ENCODE assay signal across 9 mouse cellular contexts in genomic region chr11:102310768-102311695, GRCm38 (mm10). TPM values are rescaled to one million over a fixed set of nuclear protein-coding genes. Genes with fewer than 3 reads are reported as not detected.
A peak's percentile ranks its signal among the peaks of the same experiment; 100 is the strongest.
DNase-seq lines count a peak whose midpoint lies in the region; ATAC-seq lines count a peak whose summit lies in the region.
"Had no signal": no experiment of that assay in that cellular context is flagged by ENCODE, and none has a peak within 500 bp of the region (broad histone marks: within the 10 kb centered on the region; RNA-seq: fewer than 3 reads in every experiment).

No protein-coding gene starts in this region.

- peaks cover 92% of the 10 kb centered on the region for H3K36me3 ChIP-seq in midbrain, embryonic 10.5 days
- H3K36me3 ChIP-seq in midbrain, embryonic 16.5 days (ENCODE audit: control insufficient read depth, insufficient read depth, low read length): peaks cover 39% of the 10 kb centered on the region
- H3K36me3 ChIP-seq in intestine, embryonic 15.5 days: peaks cover 50% of the 10 kb centered on the region
- H3K36me3 ChIP-seq in midbrain, embryonic 14.5 days (ENCODE audit: control insufficient read depth, insufficient read depth, low read length): peaks cover 89% of the 10 kb centered on the region

- H3K27ac ChIP-seq in midbrain, embryonic 10.5 days (replicated peaks): peak overlapping the region; percentile 59
- H3K27ac ChIP-seq in midbrain, embryonic 16.5 days (ENCODE audit: low read length): no peak overlapping the region
- peak overlapping the region; percentile 15; the same call in 1 of the 2 replicates for H3K27ac ChIP-seq in intestine, embryonic 15.5 days
- no peak overlapping the region; the same call in 1 of the 2 replicates for H3K27ac ChIP-seq in midbrain, embryonic 14.5 days (replicated peaks; ENCODE audit: low read depth, low read length)
- H3K27ac ChIP-seq: hindbrain, embryonic 15.5 days had no signal

- peaks cover 47% of the 10 kb centered on the region for H3K4me1 ChIP-seq in midbrain, embryonic 10.5 days
- H3K4me1 ChIP-seq in midbrain, embryonic 16.5 days (ENCODE audit: control insufficient read depth, insufficient read depth, low read length): peaks cover 16% of the 10 kb centered on the region
- peaks cover 34% of the 10 kb centered on the region for H3K4me1 ChIP-seq in intestine, embryonic 15.5 days (replicated peaks)
- H3K4me1 ChIP-seq in midbrain, embryonic 14.5 days (ENCODE audit: control insufficient read depth, insufficient read depth, low read length): peaks cover 8% of the 10 kb centered on the region

- H3K27me3 ChIP-seq in midbrain, embryonic 10.5 days (ENCODE audit: low read depth, poor library complexity, severe bottlenecking): no peaks in the 10 kb centered on the region
- no peaks in the 10 kb centered on the region for H3K27me3 ChIP-seq in midbrain, embryonic 16.5 days (ENCODE audit: control insufficient read depth, insufficient read depth, low read depth, low read length)
- no peaks in the 10 kb centered on the region for H3K27me3 ChIP-seq in intestine, embryonic 15.5 days (replicated peaks)
- no peaks in the 10 kb centered on the region for H3K27me3 ChIP-seq in midbrain, embryonic 14.5 days (ENCODE audit: control insufficient read depth, insufficient read depth, low read length)
- H3K27me3 ChIP-seq: hindbrain, embryonic 15.5 days had no signal

- no peak for ATAC-seq in midbrain, embryonic 16.5 days
- ATAC-seq in intestine, embryonic 15.5 days: no peak
- ATAC-seq in midbrain, embryonic 14.5 days (ENCODE audit: low FRiP score, low TSS enrichment): no peak

- DNase-seq in embryo, embryonic 10 days (ENCODE audit: low spot score): peak; percentile 47
- no peak for DNase-seq in embryo, embryonic 9.5 days (ENCODE audit: extremely low spot score)
- no peak for DNase-seq in midbrain, embryonic 10.5 days (ENCODE audit: low spot score)
- DNase-seq in midbrain, embryonic 14.5 days: no peak
- DNase-seq in gastrocnemius, adult 18-20 months (ENCODE audit: low spot score): no peak
- DNase-seq in layer of hippocampus, adult 18-20 months (ENCODE audit: low spot score in 2 of 2): no peak

- 45% methylated on average over 38 of the region's 38 CpGs for WGBS in midbrain, embryonic 10.5 days
- WGBS in midbrain, embryonic 16.5 days: 45% methylated on average over 37 of the region's 38 CpGs
- 45% methylated on average over 35 of the region's 38 CpGs for WGBS in intestine, embryonic 15.5 days
- 46% methylated on average over 38 of the region's 38 CpGs for WGBS in midbrain, embryonic 14.5 days

- H3K9ac ChIP-seq in midbrain, embryonic 16.5 days (ENCODE audit: low read depth, low read length): no peak overlapping the region
- peak overlapping the region; percentile 31 for H3K9ac ChIP-seq in intestine, embryonic 15.5 days
- 0 out of 2 replicates have a peak overlapping the region, but pooled peaks have one; percentile 9 for H3K9ac ChIP-seq in midbrain, embryonic 14.5 days (replicated peaks; ENCODE audit: low read length)
- H3K9ac ChIP-seq: hindbrain, embryonic 15.5 days had no signal

- no peak overlapping the region for H3K4me2 ChIP-seq in midbrain, embryonic 16.5 days (ENCODE audit: low read length)
- H3K4me2 ChIP-seq in intestine, embryonic 15.5 days (replicated peaks): peak overlapping the region; percentile 71
- H3K4me2 ChIP-seq in midbrain, embryonic 14.5 days (ENCODE audit: low read length): no peak overlapping the region
- H3K4me2 ChIP-seq: hindbrain, embryonic 15.5 days had no signal

- no peaks in the 10 kb centered on the region for H3K9me3 ChIP-seq in midbrain, embryonic 10.5 days (replicated peaks)
- H3K9me3 ChIP-seq in midbrain, embryonic 16.5 days (replicated peaks; ENCODE audit: control insufficient read depth, low read length, poor library complexity, severe bottlenecking): no peaks in the 10 kb centered on the region
- H3K9me3 ChIP-seq in intestine, embryonic 15.5 days: no peaks in the 10 kb centered on the region
- H3K9me3 ChIP-seq in midbrain, embryonic 14.5 days (ENCODE audit: control insufficient read depth, low read length): no peaks in the 10 kb centered on the region
- H3K9me3 ChIP-seq: hindbrain, embryonic 15.5 days had no signal

- peak overlapping the region; percentile 52 for H3K4me3 ChIP-seq in midbrain, embryonic 10.5 days
- no peak overlapping the region for H3K4me3 ChIP-seq in midbrain, embryonic 16.5 days (ENCODE audit: low read depth, low read length)
- H3K4me3 ChIP-seq in intestine, embryonic 15.5 days (replicated peaks): no peak overlapping the region
- H3K4me3 ChIP-seq in midbrain, embryonic 14.5 days (replicated peaks; ENCODE audit: low read depth, low read length): no peak overlapping the region
- H3K4me3 ChIP-seq: hindbrain, embryonic 15.5 days had no signal

RNA-seq across cellular contexts. Expression of gene Ubtf, which starts 8.5 kb away (rescaled TPM):
- polyA plus RNA-seq in midbrain, embryonic 10.5 days (2016; fragmentation: Nextera tagmentation; extraction: Ambion mirVana): 89.6 and 90.3 TPM in 2 replicates
- 70.1 and 85.2 TPM in 2 replicates for polyA plus RNA-seq in midbrain, embryonic 16.5 days (2015; fragmentation: Nextera tagmentation; extraction: Ambion mirVana)
- polyA plus RNA-seq in intestine, embryonic 15.5 days (2015; fragmentation: Nextera tagmentation; extraction: Ambion mirVana): 77.8 and 80.2 TPM in 2 replicates
- 77.6 and 84.4 TPM in 2 replicates for polyA plus RNA-seq in midbrain, embryonic 14.5 days (2014; fragmentation: Nextera tagmentation; extraction: Ambion mirVana)
- total RNA-seq in gastrocnemius, adult 18-20 months (2021): 10 to 100 TPM; 35.4 to 42.6 TPM
- 100 to 1,000 TPM; 131 to 135 TPM for total RNA-seq in layer of hippocampus, adult 18-20 months (2021)

RNA-seq across cellular contexts. Expression of gene Atxn7l3, which starts 14.6 kb away (rescaled TPM):
- polyA plus RNA-seq in midbrain, embryonic 10.5 days (2016; fragmentation: Nextera tagmentation; extraction: Ambion mirVana): 13.9 and 16.5 TPM in 2 replicates
- 28.3 and 28.9 TPM in 2 replicates for polyA plus RNA-seq in midbrain, embryonic 16.5 days (2015; fragmentation: Nextera tagmentation; extraction: Ambion mirVana)
- polyA plus RNA-seq in intestine, embryonic 15.5 days (2015; fragmentation: Nextera tagmentation; extraction: Ambion mirVana): 11.8 and 13.6 TPM in 2 replicates
- 38.5 and 42.4 TPM in 2 replicates for polyA plus RNA-seq in midbrain, embryonic 14.5 days (2014; fragmentation: Nextera tagmentation; extraction: Ambion mirVana)
- 10 to 100 TPM in 1 of 2 experiments, 1 to 10 TPM in 1; 9.3 to 13.0 TPM for total RNA-seq in gastrocnemius, adult 18-20 months (2021)
- 100 to 1,000 TPM; 168 to 171 TPM for total RNA-seq in layer of hippocampus, adult 18-20 months (2021)

RNA-seq across cellular contexts. Expression of gene Tmub2, which starts 26.3 kb away (rescaled TPM):
- polyA plus RNA-seq in midbrain, embryonic 10.5 days (2016; fragmentation: Nextera tagmentation; extraction: Ambion mirVana): 51.3 and 60.5 TPM in 2 replicates
- 72.8 and 78.5 TPM in 2 replicates for polyA plus RNA-seq in midbrain, embryonic 16.5 days (2015; fragmentation: Nextera tagmentation; extraction: Ambion mirVana)
- 44.3 and 48.5 TPM in 2 replicates for polyA plus RNA-seq in intestine, embryonic 15.5 days (2015; fragmentation: Nextera tagmentation; extraction: Ambion mirVana)
- 76.4 and 78.4 TPM in 2 replicates for polyA plus RNA-seq in midbrain, embryonic 14.5 days (2014; fragmentation: Nextera tagmentation; extraction: Ambion mirVana)
- total RNA-seq in gastrocnemius, adult 18-20 months (2021): 10 to 100 TPM; 14.6 to 15.8 TPM
- 10 to 100 TPM; 62.3 to 67.6 TPM for total RNA-seq in layer of hippocampus, adult 18-20 months (2021)

RNA-seq across cellular contexts. Expression of gene Asb16, which starts 42.5 kb away (rescaled TPM):
- 0.05 TPM in 1 of 2 replicates, not detected in the other for polyA plus RNA-seq in midbrain, embryonic 10.5 days (2016; fragmentation: Nextera tagmentation; extraction: Ambion mirVana)
- 0.07 and 0.10 TPM in 2 replicates for polyA plus RNA-seq in midbrain, embryonic 16.5 days (2015; fragmentation: Nextera tagmentation; extraction: Ambion mirVana)
- polyA plus RNA-seq in intestine, embryonic 15.5 days (2015; fragmentation: Nextera tagmentation; extraction: Ambion mirVana): 0.08 TPM in 1 of 2 replicates, not detected in the other
- 0.12 TPM in 1 of 2 replicates, not detected in the other for polyA plus RNA-seq in midbrain, embryonic 14.5 days (2014; fragmentation: Nextera tagmentation; extraction: Ambion mirVana)
- 10 to 100 TPM; 86.0 to 97.5 TPM for total RNA-seq in gastrocnemius, adult 18-20 months (2021)
- total RNA-seq in layer of hippocampus, adult 18-20 months (2021): 1 to 10 TPM; 2.3 to 2.9 TPM

RNA-seq across cellular contexts. Expression of gene Slc4a1, which starts 55.0 kb away (rescaled TPM):
- 33.8 and 33.9 TPM in 2 replicates for polyA plus RNA-seq in midbrain, embryonic 10.5 days (2016; fragmentation: Nextera tagmentation; extraction: Ambion mirVana)
- polyA plus RNA-seq in midbrain, embryonic 16.5 days (2015; fragmentation: Nextera tagmentation; extraction: Ambion mirVana): 2.3 and 3.5 TPM in 2 replicates
- polyA plus RNA-seq in intestine, embryonic 15.5 days (2015; fragmentation: Nextera tagmentation; extraction: Ambion mirVana): 15.2 and 18.0 TPM in 2 replicates
- 0.51 and 2.3 TPM in 2 replicates for polyA plus RNA-seq in midbrain, embryonic 14.5 days (2014; fragmentation: Nextera tagmentation; extraction: Ambion mirVana)
- total RNA-seq in gastrocnemius, adult 18-20 months (2021): under 1 TPM in 1 of 2 experiments, not detected in 1; 0.07 TPM
- under 1 TPM; 0.30 to 0.41 TPM for total RNA-seq in layer of hippocampus, adult 18-20 months (2021)

Comparison
In these comparisons a context has a peak if more than half of its experiments do, and no peak if none do; other contexts are left out.
1. H3K27ac ChIP-seq: peak in midbrain, embryonic 10.5 days (single experiment) and intestine, embryonic 15.5 days (single experiment); none in midbrain, embryonic 16.5 days (single experiment) and midbrain, embryonic 14.5 days (single experiment).